Mouse (Mus musculus): ENCODE data around the gene Elk4. TPM values are rescaled to one million over a fixed set of nuclear protein-coding genes. Genes with fewer than 3 reads are reported as not detected.

The Elk4 gene
- total RNA-seq, 1 experiment from 2014 or later, result 117 TPM

DNA sequence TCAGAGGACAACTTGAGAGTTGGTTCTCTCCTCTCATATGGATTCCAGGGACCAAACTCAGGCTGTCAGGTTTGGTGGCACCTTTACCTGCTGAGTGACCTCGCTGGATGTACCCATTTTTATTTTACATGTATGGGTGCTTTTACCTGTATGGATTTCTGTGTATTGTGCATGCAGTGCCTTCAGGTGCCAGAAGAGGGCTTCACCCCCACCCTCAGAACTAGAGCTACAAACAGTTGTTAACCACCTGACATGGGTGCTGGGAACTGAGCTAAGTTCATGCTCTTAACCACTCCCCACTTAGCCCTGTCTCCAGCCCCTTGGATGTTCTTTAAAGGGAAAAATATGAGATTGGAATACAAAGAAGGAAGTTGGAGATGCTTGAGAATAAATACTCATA is 7.4 kb downstream of the Elk4 start:
- no peak for DNase-seq

DNA sequence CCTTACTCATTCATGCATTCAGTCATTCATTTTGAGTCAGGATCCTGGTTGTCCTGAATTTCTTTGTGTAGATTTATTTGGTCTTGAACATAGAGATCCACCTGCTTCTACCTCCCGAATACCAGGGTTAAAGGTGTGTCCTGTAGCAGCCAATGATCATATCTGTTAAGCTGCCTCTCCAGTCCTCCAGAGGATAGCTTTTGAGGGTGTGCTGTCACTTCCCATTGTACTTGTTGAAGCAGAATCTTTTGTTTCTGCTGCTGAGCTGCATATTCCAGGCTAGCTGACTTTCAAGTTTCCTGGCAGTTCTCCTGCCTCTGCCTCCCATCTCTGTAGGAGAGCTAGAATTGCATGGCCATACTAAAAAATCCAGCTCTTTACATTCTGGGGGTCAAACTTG is 9.3 kb downstream of the Elk4 start:
- no peak for DNase-seq

DNA sequence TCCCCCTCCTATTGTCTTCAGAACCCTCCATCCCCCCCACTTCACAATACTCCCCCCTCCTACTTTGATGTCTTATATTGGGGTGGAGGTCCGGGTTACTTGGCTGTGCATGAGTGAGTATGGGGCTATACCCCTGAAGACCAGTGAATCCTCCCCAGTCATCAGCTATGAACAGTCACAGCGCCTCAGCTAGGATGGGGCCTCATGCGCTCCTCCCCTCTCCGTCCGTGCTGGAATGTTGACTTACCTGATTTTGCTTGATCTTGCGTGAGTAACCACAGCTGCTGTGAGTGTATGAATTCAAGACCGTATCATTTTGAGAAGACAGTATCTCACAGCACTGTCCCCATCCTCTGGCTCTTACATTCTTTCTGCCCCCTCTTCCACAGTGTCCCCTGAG is 12.5 kb downstream of the Elk4 start:
- no peak for DNase-seq

DNA sequence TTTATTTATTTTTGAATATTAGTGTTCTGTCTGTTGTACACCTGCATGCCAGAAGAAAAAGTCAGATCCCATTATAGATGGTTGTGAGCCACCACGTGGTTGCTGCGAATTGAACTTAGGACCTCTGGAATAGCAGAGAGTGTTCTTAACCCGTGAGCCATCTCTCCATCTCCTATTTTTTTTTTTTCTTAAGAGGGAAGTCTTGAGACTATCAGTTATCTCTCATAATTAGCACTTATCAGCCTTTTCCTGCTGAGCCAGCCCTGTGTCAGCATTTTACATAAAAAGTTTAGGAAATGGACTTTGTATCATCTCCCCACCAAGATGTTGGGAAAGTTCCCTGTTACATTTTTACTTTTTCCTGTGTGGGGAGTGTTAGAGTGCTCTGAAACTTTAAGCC is 14.7 kb downstream of the Elk4 start:
- DNase-seq, result no peak

DNA sequence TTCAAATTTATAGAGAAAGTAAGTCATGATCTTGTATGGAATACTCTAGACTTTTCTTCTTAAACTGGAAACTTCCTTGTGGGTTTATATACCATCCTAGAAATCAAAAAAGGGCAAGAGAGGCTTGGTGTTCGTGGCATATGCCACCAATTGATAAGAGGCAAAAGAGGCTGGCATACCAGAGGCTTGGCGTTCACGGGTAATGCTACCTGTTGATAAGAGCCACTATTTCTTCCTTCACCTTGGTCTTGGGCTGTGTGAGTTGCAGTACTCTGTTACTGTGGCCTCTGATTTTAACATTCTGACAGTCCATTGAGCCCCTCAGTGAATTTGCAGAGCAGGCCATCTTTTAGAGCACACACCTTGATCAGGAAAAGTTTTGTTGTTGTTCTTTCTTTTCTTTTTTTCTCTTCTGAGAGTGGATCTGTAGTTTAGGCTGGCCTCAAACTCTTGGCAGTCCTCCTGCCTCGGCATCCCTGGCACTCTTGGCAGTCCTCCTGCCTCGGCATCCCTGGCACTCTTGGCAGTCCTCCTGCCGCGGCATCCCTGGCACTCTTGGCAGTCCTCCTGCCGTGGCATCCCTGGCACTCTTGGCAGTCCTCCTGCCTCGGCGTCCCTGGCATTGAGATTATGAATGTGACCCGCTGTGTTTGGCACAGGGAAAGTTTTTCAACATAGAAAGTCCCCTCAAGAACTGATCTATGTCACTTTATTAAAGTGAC is 19.7 kb downstream of the Elk4 start:
- no peak for DNase-seq

DNA sequence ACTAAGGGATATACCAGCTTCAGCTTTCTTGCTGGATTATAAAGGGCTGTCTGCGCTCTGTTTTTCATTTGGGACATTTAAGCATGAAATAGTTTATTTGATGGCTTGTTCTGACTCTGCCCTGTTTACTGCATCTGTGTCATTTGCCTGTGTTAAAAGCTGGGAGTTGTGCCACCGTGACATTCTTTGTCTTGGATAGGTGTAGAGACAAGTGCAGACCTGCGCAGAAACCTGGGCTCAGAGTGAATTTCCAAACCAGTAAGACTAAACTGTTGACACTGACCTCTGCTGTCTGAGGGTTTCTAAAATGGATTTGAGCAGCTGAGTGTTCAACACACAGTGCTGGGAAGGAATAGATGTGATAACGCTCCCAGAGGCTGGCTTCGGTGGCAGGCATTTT is 20.6 kb downstream of the Elk4 start:
- DNase-seq, result no peak

DNA sequence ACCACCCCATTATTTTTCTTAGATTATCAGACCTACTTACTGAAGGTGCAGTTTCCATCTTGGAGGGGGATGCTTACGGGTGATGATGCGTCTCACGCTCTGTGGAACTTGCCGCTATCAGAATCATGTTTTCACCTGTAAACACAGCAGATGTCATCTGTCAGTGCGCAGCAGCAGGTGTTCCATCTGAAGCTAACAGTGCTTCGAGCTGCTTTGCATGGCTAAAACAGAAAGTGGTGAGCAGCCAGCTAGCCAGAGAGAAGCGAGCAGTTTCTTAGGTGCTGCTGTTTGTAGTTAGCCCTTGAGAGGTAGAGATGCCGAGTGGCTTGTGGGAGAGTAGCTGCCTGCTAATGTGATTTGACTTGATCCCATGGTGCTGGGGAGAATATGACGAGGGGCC is 21.0 kb downstream of the Elk4 start:
- DNase-seq, result no peak

DNA sequence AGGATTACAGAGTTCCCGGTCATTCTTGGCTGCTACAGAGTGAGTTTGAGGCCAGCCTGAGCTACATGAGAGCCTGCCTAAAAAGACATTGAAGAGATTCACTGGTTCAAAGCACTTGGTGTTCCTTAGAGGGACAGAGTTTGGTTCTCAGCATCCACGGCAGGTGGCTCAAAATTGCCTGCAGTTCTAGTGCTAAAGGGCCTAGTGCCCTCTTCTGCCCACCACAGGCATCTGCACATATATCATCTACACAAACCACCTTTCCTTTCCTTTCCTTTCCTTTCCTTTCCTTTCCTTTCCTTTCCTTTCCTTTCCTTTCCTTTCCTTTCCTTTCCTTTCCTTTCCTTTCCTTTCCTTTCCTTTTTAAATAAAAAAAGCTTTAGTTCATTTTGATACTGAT is 23.2 kb downstream of the Elk4 start:
- no peak for DNase-seq

DNA sequence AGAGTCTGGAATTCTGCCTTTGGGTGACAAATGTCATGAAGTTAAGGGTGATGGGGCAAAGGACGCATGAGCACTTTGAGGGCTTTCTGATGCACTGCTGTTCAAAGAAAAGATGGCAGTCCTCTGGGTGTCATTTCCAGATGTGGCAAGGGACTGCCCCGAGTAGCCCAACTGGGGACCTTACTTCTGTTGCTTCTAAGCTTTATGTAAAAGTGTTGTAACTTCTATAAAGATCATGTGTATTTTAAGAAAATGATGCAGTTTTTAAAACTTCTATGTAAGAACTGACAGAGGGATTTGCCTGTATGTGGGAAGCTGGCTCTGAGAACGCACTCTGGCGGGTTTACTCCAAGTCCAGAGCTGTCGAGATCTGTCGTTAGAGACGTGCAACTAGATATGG is 24.8 kb downstream of the Elk4 start:
- no peak for DNase-seq

DNA sequence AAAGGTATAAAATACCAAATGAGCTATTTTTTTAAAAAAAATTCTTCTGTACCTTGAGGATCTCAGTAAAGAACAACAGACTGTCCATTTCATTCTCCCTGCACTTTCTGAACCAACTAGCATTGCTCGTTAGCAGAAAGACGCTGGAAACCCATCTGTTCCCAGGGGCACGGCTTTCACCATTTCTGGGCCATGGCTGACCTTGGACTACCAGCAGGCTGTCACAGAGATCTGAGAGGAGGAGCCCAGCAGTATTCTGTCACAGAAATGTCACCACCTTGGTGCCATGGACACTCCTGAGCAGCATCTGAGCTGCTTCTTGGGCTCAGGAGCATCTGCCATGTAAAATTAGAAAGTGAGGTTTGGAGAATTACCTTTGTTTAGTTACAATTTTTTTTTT is 30.3 kb downstream of the Elk4 start:
- peak; percentile 35 for DNase-seq

DNA sequence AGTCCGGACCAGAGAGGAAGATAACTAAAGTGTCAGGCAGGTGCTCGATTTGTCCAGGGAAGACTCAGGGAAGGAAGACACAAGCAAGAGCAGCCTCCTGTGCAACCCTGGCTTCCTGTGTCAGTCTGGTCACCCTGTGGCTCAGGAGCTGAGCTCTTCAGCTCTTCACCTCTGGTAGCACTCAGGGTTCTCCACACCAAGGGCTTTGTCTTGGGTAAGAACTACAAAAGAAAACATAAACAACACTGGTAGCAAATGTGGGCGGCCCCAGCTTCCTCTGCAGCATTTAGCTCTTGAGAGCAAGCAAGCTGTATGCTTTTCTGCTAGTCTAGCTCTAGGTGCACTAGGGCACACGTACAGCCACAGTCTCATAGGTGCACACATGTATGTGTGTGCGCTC is 31.3 kb downstream of the Elk4 start:
- DNase-seq, result no peak

DNA sequence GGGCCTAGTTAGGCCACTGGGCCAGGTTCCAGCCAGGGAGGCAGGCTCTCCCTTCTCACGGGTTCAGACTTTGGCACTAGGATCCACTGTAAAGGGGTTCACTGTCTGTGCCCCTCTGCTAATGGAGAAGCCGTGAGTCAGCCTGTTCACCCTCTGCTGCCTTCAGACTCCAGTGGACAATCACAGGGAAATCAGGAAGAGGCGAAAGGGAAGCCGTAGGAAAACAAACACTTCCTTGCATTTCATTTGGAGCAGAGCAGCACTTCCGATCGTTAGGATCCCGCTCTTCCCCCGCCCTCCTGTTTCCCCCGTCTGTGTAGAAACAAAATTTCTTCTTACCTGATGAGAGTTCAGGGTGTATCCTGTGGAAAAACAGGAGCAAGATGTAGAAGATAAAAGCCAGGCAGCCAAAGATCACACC is 32.8 kb downstream of the Elk4 start:
- DNase-seq, result no peak

DNA sequence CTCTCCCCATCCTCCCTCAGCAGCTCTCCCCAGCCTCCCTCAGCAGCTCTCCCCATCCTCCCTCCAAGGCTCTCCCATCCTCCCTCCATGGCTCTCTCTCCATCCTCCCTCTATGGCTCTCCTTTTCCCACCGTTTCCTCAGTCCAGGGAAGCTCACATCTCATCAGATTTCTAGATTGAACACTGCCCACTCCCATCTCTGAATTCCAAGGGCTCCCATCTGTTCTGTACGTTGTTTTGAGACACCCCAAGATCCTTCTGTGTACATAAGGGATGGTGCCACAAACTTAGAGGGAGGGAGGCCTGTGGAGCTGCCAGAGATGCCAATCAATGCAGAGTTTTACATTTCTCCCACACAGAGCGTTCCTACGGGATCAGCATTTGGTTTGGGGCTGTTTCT is 36.4 kb downstream of the Elk4 start:
- no peak for DNase-seq

DNA sequence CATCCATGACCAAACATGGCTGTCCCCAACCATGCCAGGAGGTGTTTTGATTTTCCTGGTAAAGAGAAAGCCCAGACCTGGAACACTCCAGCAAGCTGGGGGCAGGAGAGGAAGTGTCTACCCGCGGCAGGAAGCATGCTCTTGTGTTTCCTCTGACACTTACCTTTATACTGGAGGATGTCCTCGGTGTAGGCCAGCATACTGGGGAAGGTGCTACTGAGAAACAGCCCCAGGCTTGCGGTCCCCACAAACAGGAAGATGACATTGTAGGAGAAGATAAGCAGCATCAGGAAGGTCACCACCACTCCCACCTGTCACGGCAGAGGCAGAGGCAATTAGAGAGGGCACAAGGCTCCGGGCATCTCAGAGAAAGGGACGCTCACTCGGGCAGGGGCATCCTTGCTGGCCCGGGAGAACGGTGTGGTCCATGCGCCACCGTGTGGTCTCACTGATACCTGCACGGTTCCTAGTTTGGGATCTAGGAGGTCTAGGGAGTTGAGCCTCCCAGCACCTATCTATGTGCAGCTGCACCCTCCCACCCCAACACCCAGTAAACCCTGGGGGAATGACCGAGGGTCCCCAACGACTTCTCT is 38.8 kb downstream of the Elk4 start:
- peak; percentile 74 for DNase-seq

DNA sequence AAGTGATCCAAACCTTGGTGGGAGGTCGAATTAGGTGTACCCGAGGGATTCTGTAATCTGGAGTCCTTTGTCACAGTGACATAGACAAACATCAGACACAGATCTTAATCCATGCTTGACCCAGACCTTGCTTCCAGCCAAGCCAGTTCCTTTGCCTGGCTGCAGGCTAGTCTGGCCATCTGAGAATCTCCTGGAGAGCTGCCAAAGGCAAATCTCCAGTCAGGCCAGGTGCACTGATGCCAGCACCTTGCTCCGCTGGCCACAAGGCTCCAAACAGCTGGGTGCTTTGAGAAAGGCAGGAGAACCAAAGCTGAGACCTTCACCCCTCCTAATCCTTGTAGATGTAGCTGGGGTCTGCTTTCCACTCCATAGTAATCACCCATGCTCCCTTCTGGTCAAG is 44.3 kb downstream of the Elk4 start:
- no peak for DNase-seq

DNA sequence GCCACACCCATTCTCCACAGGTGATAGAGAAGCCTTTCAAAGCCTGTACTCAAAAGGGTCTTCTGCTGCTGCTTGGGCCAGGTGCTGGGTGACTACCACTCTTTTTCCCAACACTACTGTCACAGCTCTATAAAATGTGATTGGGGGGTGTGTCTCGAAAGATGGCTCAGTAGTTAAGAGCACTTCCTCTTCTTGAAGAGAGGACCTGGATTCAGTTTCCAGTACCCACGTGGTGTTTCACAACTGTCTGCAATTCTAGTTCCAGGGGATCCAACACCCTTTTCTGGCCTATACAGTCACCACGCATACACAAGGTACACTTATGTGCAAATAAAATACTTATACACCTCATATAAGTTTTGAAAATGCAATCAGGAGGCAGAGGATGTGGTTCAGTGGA is 47.0 kb downstream of the Elk4 start:
- DNase-seq, result no peak

DNA sequence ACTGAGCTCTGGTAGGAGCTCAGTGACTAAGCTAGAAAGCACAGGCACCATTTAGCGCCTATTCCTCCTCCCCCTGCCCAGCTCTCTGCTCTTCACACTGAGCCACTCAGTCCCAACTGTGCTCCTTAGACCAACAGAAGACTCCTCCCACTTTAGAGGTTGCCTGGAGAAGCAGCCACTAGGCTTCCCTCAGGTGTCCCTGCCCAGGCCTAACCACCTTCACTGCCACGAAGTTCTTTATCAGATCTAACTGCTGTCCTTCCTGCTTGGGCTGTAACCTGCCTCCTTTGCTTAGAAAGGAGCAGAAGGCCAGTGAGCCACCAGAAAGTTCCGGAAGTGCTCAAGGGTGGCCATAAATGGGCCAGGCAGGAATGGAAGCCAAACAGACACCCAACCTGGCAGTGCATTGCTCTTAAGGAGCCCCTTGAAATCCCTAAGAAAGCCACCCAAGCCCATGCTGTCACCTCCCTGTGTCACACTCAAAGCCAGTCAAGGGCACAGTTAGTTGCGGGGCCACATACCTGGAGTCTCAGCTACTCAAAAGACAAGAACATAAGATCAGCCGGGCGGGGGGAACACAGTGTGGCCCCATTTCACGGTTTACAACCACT is 47.8 kb downstream of the Elk4 start:
- DNase-seq, result no peak

DNA sequence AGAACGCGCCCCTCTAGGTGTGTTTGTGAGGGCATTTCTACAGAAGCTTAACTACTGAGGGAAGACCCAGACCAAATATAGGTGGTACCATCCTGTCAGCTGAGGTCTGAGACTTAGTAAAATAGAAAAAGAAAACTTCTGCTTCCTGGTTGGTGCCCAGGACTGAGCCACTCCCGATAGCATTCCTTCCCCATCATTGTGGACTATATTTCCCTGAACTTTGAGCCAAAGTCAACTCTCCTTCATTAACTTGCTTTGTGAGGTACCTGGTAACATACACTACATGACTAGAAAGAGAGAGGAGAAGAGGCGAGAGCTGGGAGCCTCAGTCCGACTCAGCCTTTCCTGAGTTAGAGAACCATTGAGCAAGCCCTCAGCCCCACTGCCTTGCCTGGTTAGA is 51.2 kb downstream of the Elk4 start:
- no peak for DNase-seq

DNA sequence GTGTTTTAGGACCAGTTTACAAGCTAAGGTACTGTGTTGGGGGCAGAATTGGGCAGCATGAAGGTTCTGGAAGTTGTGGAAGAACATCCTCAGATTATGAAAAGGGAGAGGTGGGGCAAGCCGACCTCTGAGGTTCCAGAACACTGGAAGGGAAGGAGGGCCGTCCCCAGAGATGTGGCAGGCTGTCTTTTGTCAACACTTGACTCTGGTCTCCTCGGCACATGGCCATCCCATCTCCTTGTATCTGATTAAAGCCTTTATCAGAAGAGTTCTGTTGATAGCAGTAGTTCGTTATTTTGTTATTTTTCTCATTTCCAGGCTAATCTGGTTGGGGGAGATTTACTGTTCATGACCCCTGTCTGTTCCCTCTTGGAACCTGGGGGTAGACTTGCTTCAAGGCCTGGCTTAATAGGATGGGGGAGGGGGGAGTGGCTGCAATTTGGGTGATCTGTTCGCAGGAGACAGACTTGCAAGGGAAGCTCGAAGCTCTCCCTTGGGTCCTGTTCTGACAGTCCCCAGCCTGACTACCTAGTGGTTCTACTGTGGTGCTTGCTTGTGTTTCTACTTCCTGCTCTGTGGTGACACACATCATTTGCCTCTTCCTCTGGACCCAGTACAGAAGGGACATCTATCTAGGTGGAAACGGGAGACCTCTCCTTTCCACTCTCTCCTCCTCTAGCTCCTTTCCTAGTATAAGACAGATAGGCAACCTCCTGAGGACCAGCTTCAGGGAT is 52.8 kb downstream of the Elk4 start:
- no peak for DNase-seq

DNA sequence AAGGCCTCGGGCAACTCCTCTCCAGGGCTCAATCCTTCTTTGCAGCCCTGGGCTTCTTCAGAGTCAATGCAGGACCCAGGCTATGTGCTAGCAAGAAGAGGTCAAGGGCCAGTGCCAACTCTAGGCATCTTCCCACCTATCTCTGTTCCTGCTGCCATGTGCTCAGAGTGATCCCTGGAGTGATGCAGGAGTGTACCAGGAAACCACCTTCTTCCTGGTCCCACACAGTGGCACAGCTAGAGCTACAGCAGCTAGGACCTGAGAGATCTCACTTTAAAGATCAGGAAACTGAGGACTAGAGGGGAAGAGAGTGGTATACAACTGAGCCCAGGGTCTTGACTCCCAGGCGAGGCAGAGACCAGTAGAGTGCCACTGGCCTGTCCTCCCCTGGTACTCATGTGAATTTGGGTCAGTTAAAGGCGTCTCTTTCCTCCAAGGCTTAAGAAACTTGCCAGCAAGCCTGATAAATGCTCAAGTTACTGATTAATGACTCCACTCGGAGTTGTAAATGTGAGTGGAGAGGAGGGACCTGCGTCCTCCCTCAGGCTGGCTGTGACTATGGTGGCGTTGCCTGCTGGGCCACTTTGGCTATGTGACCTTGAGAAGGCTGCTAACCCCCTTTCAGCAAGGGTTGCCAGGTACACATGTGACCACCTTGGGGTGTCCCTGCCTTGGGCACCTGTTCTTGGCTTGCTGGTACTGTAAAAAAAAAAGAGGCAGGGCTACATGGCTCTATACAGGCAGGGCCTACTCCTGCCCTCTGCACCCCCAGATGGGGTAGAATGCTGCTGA is 54.5 kb downstream of the Elk4 start:
- no peak for DNase-seq

DNA sequence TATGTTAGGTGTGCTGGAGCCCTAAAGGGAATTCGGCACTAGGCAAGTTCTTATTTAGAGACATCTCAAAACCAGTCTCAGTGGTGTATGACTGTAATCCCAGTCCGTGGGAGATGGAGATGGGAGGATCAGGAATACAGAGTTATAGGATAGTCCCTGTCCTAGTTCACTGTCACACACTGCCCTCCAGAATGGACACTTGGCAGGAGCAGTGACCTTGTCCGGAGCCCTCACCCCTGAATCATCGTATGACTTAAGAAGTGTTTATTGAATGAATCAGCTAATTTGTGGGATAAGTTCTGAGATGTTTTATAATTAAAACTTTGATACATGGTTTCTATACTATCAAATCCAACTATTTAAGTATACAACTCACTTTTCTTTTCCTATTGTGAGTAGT is 55.7 kb downstream of the Elk4 start:
- DNase-seq, result no peak

DNA sequence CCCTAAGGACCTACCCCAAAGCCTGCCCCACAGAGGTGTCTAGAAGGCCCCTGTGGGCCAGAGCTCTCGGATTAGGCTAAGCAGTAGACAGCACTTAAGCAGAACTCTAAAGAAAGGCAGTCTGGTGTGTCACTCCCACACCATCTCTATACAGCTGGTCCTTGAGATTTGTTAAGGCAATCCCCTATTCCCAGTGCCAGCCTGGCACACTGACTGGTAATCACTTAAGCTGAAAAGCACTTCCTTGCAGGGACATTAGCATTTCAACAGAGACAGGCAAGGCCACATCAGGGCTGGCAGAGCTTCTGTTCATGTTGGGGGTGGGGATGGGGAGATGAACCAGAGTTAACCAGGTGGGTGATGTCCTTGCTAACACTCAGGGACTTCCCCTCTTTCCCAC is 57.6 kb downstream of the Elk4 start:
- DNase-seq, result no peak

Data from adrenal gland, postnatal 25 days (tissue).